Mouse (Mus musculus): Measurements from ENCODE around the gene Ddx39. TPM values are rescaled to one million over a fixed set of nuclear protein-coding genes. Genes with fewer than 3 reads are reported as not detected.

Ddx39 gene
- polyA plus RNA-seq, 1 experiment from 2014 or later: 191 TPM

- Histone ChIP-seq H3K4me2 (ENCODE audit: low read depth, low read length) (no peak overlapping the region; the same call in 1 of the 2 replicates), H3K9me3 (replicated peaks; ENCODE audit: control insufficient read depth, low read length) (no peaks in the 10 kb centered on the region), H3K27me3 (ENCODE audit: control insufficient read depth, insufficient read depth, low read length) (peaks cover 2% of the 10 kb centered on the region; the same call in 1 of the 2 replicates), H3K4me3 (ENCODE audit: low read depth, low read length) (peak overlapping the region; percentile 47; the same call in 1 of the 2 replicates), H3K36me3 (replicated peaks; ENCODE audit: control insufficient read depth, insufficient read depth, low read depth, low read length) (no peaks in the 10 kb centered on the region), H3K9ac (replicated peaks; ENCODE audit: low read length) (peak overlapping the region; percentile 74; the same call in 1 of the 2 replicates), H3K27ac (replicated peaks; ENCODE audit: low read depth, low read length) (no peak overlapping the region), H3K4me1 (ENCODE audit: control insufficient read depth, insufficient read depth, low read length) (no peaks in the 10 kb centered on the region; the same call in 1 of the 2 replicates)
- WGBS: 77% methylated on average over 19 of the region's 19 CpGs
- DNase-seq (ENCODE audit: low spot score) (no peak), ATAC-seq (replicated peaks; ENCODE audit: insufficient number of reproducible peaks, low FRiP score, low TSS enrichment, low read depth) (no peak)
These were observed 27.1 kb downstream of the Ddx39 start for GRCm38 (mm10) chr8:83741849-83742655.

GRCm38 (mm10) chr8:83742968-83743367, 28.0 kb downstream of the Ddx39 start:
- WGBS: 93% methylated on average over 6 of the region's 6 CpGs
- H3K27me3 ChIP-seq (ENCODE audit: control insufficient read depth, insufficient read depth, low read length): peaks cover 2% of the 10 kb centered on the region; the same call in 1 of the 2 replicates

GRCm38 (mm10) chr8:83744070-83744469, 29.1 kb downstream of the Ddx39 start:
- Histone ChIP-seq H3K27ac (replicated peaks; ENCODE audit: low read depth, low read length) (no peak overlapping the region), H3K9ac (replicated peaks; ENCODE audit: low read length) (no peak overlapping the region), H3K4me1 (ENCODE audit: control insufficient read depth, insufficient read depth, low read length) (no peaks in the 10 kb centered on the region; the same call in 1 of the 2 replicates), H3K36me3 (replicated peaks; ENCODE audit: control insufficient read depth, insufficient read depth, low read depth, low read length) (no peaks in the 10 kb centered on the region), H3K4me2 (ENCODE audit: low read depth, low read length) (no peak overlapping the region), H3K9me3 (replicated peaks; ENCODE audit: control insufficient read depth, low read length) (no peaks in the 10 kb centered on the region), H3K4me3 (ENCODE audit: low read depth, low read length) (no peak overlapping the region), H3K27me3 (ENCODE audit: control insufficient read depth, insufficient read depth, low read length) (peaks cover 5% of the 10 kb centered on the region)
- no peak for ATAC-seq (replicated peaks; ENCODE audit: insufficient number of reproducible peaks, low FRiP score, low TSS enrichment, low read depth)
- WGBS: 76% methylated on average over 4 of the region's 4 CpGs
- DNase-seq (ENCODE audit: low spot score): no peak

More at GRCm38 (mm10) chr8:83742968-83743367, 28.0 kb downstream of the Ddx39 start:
- H3K9ac ChIP-seq (replicated peaks; ENCODE audit: low read length): no peak overlapping the region
- no peak for DNase-seq (ENCODE audit: low spot score)
- no peak overlapping the region for H3K4me2 ChIP-seq (ENCODE audit: low read depth, low read length)
- ATAC-seq (replicated peaks; ENCODE audit: insufficient number of reproducible peaks, low FRiP score, low TSS enrichment, low read depth): no peak
- H3K4me1 ChIP-seq (ENCODE audit: control insufficient read depth, insufficient read depth, low read length): no peaks in the 10 kb centered on the region
- no peak overlapping the region for H3K4me3 ChIP-seq (ENCODE audit: low read depth, low read length)
- H3K36me3 ChIP-seq (replicated peaks; ENCODE audit: control insufficient read depth, insufficient read depth, low read depth, low read length): no peaks in the 10 kb centered on the region
- no peak overlapping the region for H3K27ac ChIP-seq (replicated peaks; ENCODE audit: low read depth, low read length)
- no peaks in the 10 kb centered on the region for H3K9me3 ChIP-seq (replicated peaks; ENCODE audit: control insufficient read depth, low read length)

GRCm38 (mm10) chr8:83747661-83748346, 32.8 kb downstream of the Ddx39 start:
- 4% methylated on average over 18 of the region's 28 CpGs for WGBS
- Histone ChIP-seq H3K27me3 (ENCODE audit: control insufficient read depth, insufficient read depth, low read length) (peaks cover 3% of the 10 kb centered on the region), H3K9ac (replicated peaks; ENCODE audit: low read length) (peak overlapping the region; percentile 57), H3K4me3 (ENCODE audit: low read depth, low read length) (peak overlapping the region; percentile 23), H3K36me3 (replicated peaks; ENCODE audit: control insufficient read depth, insufficient read depth, low read depth, low read length) (no peaks in the 10 kb centered on the region), H3K4me1 (ENCODE audit: control insufficient read depth, insufficient read depth, low read length) (no peaks in the 10 kb centered on the region; the same call in 1 of the 2 replicates), H3K9me3 (replicated peaks; ENCODE audit: control insufficient read depth, low read length) (no peaks in the 10 kb centered on the region), H3K27ac (replicated peaks; ENCODE audit: low read depth, low read length) (no peak overlapping the region), H3K4me2 (ENCODE audit: low read depth, low read length) (peak overlapping the region; percentile 71)
- ATAC-seq (replicated peaks; ENCODE audit: insufficient number of reproducible peaks, low FRiP score, low TSS enrichment, low read depth): peak; percentile 64; the same call in 1 of the 2 replicates
- DNase-seq (ENCODE audit: low spot score): peak; percentile 52

- no peaks in the 10 kb centered on the region for H3K36me3 ChIP-seq (replicated peaks; ENCODE audit: control insufficient read depth, insufficient read depth, low read depth, low read length)
- no peaks in the 10 kb centered on the region; the same call in 1 of the 2 replicates for H3K4me1 ChIP-seq (ENCODE audit: control insufficient read depth, insufficient read depth, low read length)
- no peaks in the 10 kb centered on the region for H3K9me3 ChIP-seq (replicated peaks; ENCODE audit: control insufficient read depth, low read length)
- H3K4me3 ChIP-seq (ENCODE audit: low read depth, low read length): no peak overlapping the region
- no peak overlapping the region for H3K27ac ChIP-seq (replicated peaks; ENCODE audit: low read depth, low read length)
- WGBS: 58% methylated on average over 2 of the region's 3 CpGs
- no peak for DNase-seq (ENCODE audit: low spot score)
- no peak overlapping the region for H3K4me2 ChIP-seq (ENCODE audit: low read depth, low read length)
- peaks cover 3% of the 10 kb centered on the region for H3K27me3 ChIP-seq (ENCODE audit: control insufficient read depth, insufficient read depth, low read length)
- no peak overlapping the region for H3K9ac ChIP-seq (replicated peaks; ENCODE audit: low read length)
- ATAC-seq (replicated peaks; ENCODE audit: insufficient number of reproducible peaks, low FRiP score, low TSS enrichment, low read depth): no peak
These were observed 33.7 kb downstream of the Ddx39 start for GRCm38 (mm10) chr8:83748708-83749107.

GRCm38 (mm10) chr8:83749265-83749664, 34.3 kb downstream of the Ddx39 start:
- ATAC-seq (replicated peaks; ENCODE audit: insufficient number of reproducible peaks, low FRiP score, low TSS enrichment, low read depth) (no peak), DNase-seq (ENCODE audit: low spot score) (no peak)
- Histone ChIP-seq H3K9me3 (replicated peaks; ENCODE audit: control insufficient read depth, low read length) (no peaks in the 10 kb centered on the region), H3K36me3 (replicated peaks; ENCODE audit: control insufficient read depth, insufficient read depth, low read depth, low read length) (no peaks in the 10 kb centered on the region), H3K27ac (replicated peaks; ENCODE audit: low read depth, low read length) (no peak overlapping the region), H3K4me3 (ENCODE audit: low read depth, low read length) (no peak overlapping the region), H3K4me1 (ENCODE audit: control insufficient read depth, insufficient read depth, low read length) (no peaks in the 10 kb centered on the region; the same call in 1 of the 2 replicates), H3K9ac (replicated peaks; ENCODE audit: low read length) (no peak overlapping the region), H3K4me2 (ENCODE audit: low read depth, low read length) (no peak overlapping the region), H3K27me3 (ENCODE audit: control insufficient read depth, insufficient read depth, low read length) (peaks cover 3% of the 10 kb centered on the region)
- WGBS: 89% methylated on average over 9 of the region's 9 CpGs

- Histone ChIP-seq H3K4me2 (ENCODE audit: low read depth, low read length) (no peak overlapping the region), H3K9ac (replicated peaks; ENCODE audit: low read length) (no peak overlapping the region), H3K4me3 (ENCODE audit: low read depth, low read length) (no peak overlapping the region), H3K9me3 (replicated peaks; ENCODE audit: control insufficient read depth, low read length) (no peaks in the 10 kb centered on the region), H3K36me3 (replicated peaks; ENCODE audit: control insufficient read depth, insufficient read depth, low read depth, low read length) (no peaks in the 10 kb centered on the region), H3K27me3 (ENCODE audit: control insufficient read depth, insufficient read depth, low read length) (no peaks in the 10 kb centered on the region), H3K27ac (replicated peaks; ENCODE audit: low read depth, low read length) (no peak overlapping the region), H3K4me1 (ENCODE audit: control insufficient read depth, insufficient read depth, low read length) (no peaks in the 10 kb centered on the region)
- no peak for ATAC-seq (replicated peaks; ENCODE audit: insufficient number of reproducible peaks, low FRiP score, low TSS enrichment, low read depth)
- DNase-seq (ENCODE audit: low spot score): peak; percentile 33
- WGBS: 47% methylated on average over 2 of the region's 3 CpGs
These were observed 39.2 kb downstream of the Ddx39 start for GRCm38 (mm10) chr8:83754149-83754548.

- no peak overlapping the region for H3K4me3 ChIP-seq (ENCODE audit: low read depth, low read length)
- no peak for DNase-seq (ENCODE audit: low spot score)
- H3K4me2 ChIP-seq (ENCODE audit: low read depth, low read length): no peak overlapping the region
- no peaks in the 10 kb centered on the region for H3K9me3 ChIP-seq (replicated peaks; ENCODE audit: control insufficient read depth, low read length)
- H3K4me1 ChIP-seq (ENCODE audit: control insufficient read depth, insufficient read depth, low read length): no peaks in the 10 kb centered on the region
- H3K27me3 ChIP-seq (ENCODE audit: control insufficient read depth, insufficient read depth, low read length): no peaks in the 10 kb centered on the region
- no peak overlapping the region for H3K27ac ChIP-seq (replicated peaks; ENCODE audit: low read depth, low read length)
- H3K36me3 ChIP-seq (replicated peaks; ENCODE audit: control insufficient read depth, insufficient read depth, low read depth, low read length): no peaks in the 10 kb centered on the region
- H3K9ac ChIP-seq (replicated peaks; ENCODE audit: low read length): no peak overlapping the region
- WGBS: 93% methylated on average over 3 of the region's 3 CpGs
- no peak for ATAC-seq (replicated peaks; ENCODE audit: insufficient number of reproducible peaks, low FRiP score, low TSS enrichment, low read depth)
These were observed 41.3 kb downstream of the Ddx39 start for GRCm38 (mm10) chr8:83756273-83756672.

All from embryonic facial prominence, embryonic 11.5 days (tissue).